Mouse (Mus musculus) liver, embryonic 15.5 days (tissue): ENCODE data around the gene Tex14. TPM values are rescaled to one million over a fixed set of nuclear protein-coding genes. Genes with fewer than 3 reads are reported as not detected.

ENCODE experiments used
- ATAC-seq: fragments of 200-750 bp; cut with Nextera tagmentation; 2 replicates; pipeline ENCODE4 v1.8.0; 2017; ENCODE audit warnings: moderate number of reproducible peaks, mild to moderate bottlenecking, moderate library complexity; ENCODE audit not compliant: insufficient read depth
- H3K27ac ChIP-seq: fragments of 300-500 bp; sonication (generic); replicated peaks from 2 replicates; pipeline ENCODE4 v1.5.1; 2015; ENCODE audit warnings: mild to moderate bottlenecking, inconsistent platforms
- H3K27me3 ChIP-seq: fragments of 300-500 bp; sonication (generic); 2 replicates; pipeline ENCODE4 v1.6.1; 2015; ENCODE audit warnings: mild to moderate bottlenecking, inconsistent platforms
- H3K36me3 ChIP-seq: fragments of 300-500 bp; sonication (generic); replicated peaks from 2 replicates; pipeline ENCODE4 v1.6.1; 2015; ENCODE audit warnings: moderate library complexity, mild to moderate bottlenecking, inconsistent platforms
- H3K4me1 ChIP-seq: fragments of 300-500 bp; sonication (generic); replicated peaks from 2 replicates; pipeline ENCODE4 v1.6.1; 2015; ENCODE audit warnings: inconsistent platforms
- H3K4me2 ChIP-seq: fragments of 300-500 bp; sonication (generic); 2 replicates; pipeline ENCODE4 v1.6.1; 2015; ENCODE audit warnings: moderate library complexity, mild to moderate bottlenecking, inconsistent platforms
- H3K4me3 ChIP-seq: fragments of 300-500 bp; sonication (generic); replicated peaks from 2 replicates; pipeline ENCODE4 v1.5.1; 2015; ENCODE audit warnings: mild to moderate bottlenecking, inconsistent platforms
- H3K9ac ChIP-seq: fragments of 300-500 bp; sonication (generic); 2 replicates; pipeline ENCODE4 v1.6.1; 2015; ENCODE audit warnings: moderate library complexity, mild to moderate bottlenecking, inconsistent platforms
- H3K9me3 ChIP-seq: fragments of 300-500 bp; sonication (generic); replicated peaks from 2 replicates; pipeline ENCODE4 v1.6.1; 2016; ENCODE audit warnings: inconsistent platforms
- WGBS: fragments of 180-500 bp; shearing (Covaris S2); methylation state at CpG from one replicate; pipeline ENCODE4 v1.1.7; 2015; ENCODE audit warnings: mixed read lengths; ENCODE audit not compliant: insufficient replicate concordance; 5-methylcytosine and 5-hydroxymethylcytosine counted together
- polyA plus RNA-seq: library from polyadenylated mRNA; unstranded; fragments of >200 nt; fragmentation: Nextera tagmentation; extraction: Ambion mirVana; gene quantifications from 2 replicates; pipeline ENCODE4 v1.2.1, GENCODE M21; 2015

The Tex14 gene
- polyA plus RNA-seq, 1 experiment from 2014 or later = 0.05 TPM

DNA sequence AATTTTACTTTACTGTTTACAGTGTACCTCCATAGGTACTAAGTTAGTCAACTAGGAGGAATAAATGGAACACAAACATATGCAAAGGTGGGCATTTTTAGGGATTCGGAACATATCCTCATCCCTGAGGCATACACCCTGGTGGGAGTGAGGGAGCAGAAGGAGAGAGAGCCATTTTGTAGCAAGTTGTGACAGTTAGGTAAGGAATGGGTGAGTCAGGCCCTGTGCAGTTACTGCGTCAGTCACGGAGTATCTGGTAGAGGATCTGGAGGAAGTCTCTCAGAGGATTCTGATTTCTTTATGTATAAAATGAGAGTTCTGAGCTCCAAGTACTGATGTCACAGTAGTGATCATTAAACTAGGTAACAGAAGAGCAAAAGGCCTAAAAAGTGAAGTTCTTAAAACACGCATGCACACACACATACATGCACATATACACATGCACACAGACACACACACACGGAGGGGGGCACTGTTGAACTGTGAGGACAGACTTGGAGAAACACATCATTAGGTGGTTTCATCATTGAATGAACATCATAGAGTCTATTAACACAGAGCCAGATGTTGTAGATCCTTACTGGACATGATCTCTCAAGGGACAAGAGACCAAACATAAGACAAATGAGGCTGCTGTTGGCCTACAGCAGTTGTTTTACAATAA, 182.5 kb downstream of the Tex14 start:
- Histone ChIP-seq H3K27ac (no peak overlapping the region), H3K4me1 (peaks cover 20% of the 10 kb centered on the region), H3K4me2 (no peak overlapping the region), H3K9me3 (no peaks in the 10 kb centered on the region), H3K36me3 (no peaks in the 10 kb centered on the region), H3K27me3 (no peaks in the 10 kb centered on the region), H3K9ac (no peak overlapping the region), H3K4me3 (no peak overlapping the region)
- no peak for ATAC-seq
- WGBS = 76% methylated on average over 5 of the region's 5 CpGs

DNA sequence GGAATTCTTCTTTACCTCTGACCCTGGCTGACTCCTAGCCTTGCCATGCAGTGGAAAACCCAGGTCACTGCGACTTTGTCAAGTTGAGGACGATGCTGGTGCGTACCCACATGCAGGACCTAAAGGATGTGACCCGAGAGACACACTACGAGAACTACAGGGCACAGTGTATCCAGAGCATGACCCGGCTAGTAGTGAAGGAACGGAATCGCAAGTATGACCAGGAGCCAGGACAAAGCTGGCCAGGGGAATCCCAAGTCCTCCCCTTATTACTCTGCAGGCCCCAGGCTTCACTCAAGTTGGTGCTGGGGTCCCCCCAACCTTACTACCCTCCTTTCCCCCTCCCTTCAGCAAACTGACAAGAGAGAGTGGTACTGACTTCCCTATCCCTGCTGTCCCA, 184.7 kb downstream of the Tex14 start:
- Histone ChIP-seq H3K27me3 (no peaks in the 10 kb centered on the region), H3K27ac (no peak overlapping the region)
- no peak for ATAC-seq

DNA sequence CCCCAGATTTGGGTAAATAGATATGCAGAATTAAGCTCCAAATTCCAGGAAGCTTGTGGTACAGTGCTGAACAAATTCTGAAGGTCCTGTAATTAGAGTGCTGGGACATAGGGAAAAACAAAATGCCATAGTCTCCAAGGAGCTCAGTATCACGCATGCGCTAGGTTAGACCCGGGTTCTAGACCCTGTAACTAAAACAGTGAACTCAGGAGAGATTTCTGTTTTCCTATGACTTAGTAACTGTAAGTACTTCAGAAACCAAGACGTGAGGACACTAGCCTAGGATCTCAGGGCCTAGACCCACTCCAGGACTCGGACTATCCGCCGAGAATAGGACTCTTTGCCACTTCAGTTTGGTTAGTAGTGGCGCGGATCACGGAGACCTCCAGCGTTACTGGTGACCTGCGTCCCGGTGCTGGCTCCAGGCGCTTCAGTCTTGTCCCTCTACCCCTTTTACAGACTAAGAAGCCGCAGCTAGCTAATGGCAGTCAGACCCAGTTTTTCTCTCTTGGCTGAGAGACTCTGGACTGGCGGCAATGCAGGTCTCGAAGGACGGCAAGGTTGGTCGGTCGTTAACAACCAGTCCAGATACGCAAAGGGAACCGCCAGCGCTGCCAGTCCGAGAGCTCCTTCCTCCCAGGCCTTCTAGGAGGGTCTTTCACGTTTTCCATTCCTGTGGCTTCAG, 186.1 kb downstream of the Tex14 start:
- peak overlapping the region; percentile 96 for H3K27ac ChIP-seq
- ATAC-seq = no peak
- 0 out of 2 replicates have a peak, but pooled peaks cover 8% of the 10 kb centered on the region for H3K36me3 ChIP-seq
- WGBS = 2% methylated on average over 25 of the region's 25 CpGs
- no peaks in the 10 kb centered on the region for H3K27me3 ChIP-seq
- peaks cover 56% of the 10 kb centered on the region for H3K4me1 ChIP-seq
- H3K4me3 ChIP-seq = peak overlapping the region; percentile 74
- no peaks in the 10 kb centered on the region for H3K9me3 ChIP-seq
- H3K9ac ChIP-seq = peak overlapping the region; percentile 81
- peak overlapping the region; percentile 87 for H3K4me2 ChIP-seq

More for the DNA sequence above, 184.7 kb downstream of the Tex14 start:
- no peak overlapping the region for H3K9ac ChIP-seq
- H3K4me2 ChIP-seq = 0 out of 2 replicates have a peak overlapping the region, but pooled peaks have one; percentile 87
- H3K36me3 ChIP-seq = 0 out of 2 replicates have a peak, but pooled peaks cover 7% of the 10 kb centered on the region
- 87% methylated on average over 8 of the region's 8 CpGs for WGBS
- no peaks in the 10 kb centered on the region for H3K9me3 ChIP-seq
- H3K4me3 ChIP-seq = no peak overlapping the region
- peaks cover 42% of the 10 kb centered on the region for H3K4me1 ChIP-seq

DNA sequence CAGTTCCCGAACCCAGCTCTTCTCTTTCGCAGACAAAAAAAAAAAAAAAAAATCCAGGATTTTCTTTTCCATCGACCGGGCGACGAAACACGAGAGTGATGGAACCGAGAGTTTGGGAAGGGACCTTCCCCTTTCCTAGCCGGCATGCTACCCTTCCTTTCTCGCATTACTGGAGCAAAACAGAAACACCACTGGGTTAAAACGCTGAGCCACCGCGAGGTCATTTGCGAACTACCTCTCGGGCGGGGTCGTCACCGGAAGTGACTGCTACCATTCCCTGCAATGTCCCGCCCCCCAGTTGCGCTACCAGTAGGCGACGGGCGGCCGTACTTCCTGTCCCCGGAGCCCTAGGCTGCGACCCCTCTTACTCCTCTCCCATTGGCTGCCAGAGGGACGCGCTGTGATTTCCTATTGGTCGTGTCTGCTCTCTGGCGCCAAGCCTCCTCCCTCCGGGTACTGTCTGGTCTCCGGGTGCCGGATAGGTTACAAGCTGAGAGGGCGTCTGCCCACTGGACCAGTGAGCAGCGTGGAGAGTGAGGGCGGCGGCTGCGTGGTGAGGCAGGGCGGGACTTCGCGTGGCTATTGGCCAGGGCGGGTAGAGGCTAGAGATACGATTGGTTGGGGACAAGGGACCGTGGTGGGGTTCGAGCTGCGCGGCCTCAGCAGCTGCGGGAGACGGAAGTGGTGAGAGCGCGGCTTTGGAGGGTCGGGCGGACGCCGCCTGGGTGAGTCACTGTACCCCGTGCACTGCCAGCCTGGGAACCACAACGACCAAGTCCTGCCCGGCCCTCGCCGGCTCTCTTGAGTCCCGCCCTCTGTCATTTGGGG, 186.9 kb downstream of the Tex14 start, which contains the start of gene Mtmr4:
TSS of gene Mtmr4 (plus strand) at position 637 of the 828 bp plus-strand sequence.
- Histone ChIP-seq H3K27ac (peak within 1 kb of the TSS; percentile 96), H3K27me3 (no peaks in the 10 kb centered on the region), H3K4me3 (peak within 1 kb of the TSS; percentile 74), H3K36me3 (peaks cover 12% of the 10 kb centered on the region), H3K4me1 (peaks cover 63% of the 10 kb centered on the region), H3K4me2 (peak within 1 kb of the TSS; percentile 87), H3K9me3 (no peaks in the 10 kb centered on the region), H3K9ac (peak within 1 kb of the TSS; percentile 81)
- WGBS = under 1% methylated on average over 61 of the region's 61 CpGs
- peak; percentile 98 for ATAC-seq

DNA sequence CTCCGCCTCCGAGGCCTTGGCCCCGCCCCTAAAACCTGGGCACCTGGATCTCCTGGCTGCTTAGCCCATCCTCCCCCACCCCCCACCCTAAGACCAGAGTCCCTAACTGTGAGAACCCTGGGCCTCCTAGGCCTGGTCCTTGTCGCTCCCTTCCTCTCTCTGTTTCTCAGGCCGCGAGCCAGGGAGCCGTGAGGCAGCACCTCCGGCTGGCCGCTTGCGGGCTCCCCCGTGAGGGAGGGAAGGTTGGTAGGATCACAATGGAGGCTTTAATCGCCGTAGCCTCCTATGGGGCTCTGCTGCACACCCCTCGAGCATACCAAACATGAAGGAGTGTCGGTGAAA, 187.5 kb downstream of the Tex14 start:
- Histone ChIP-seq H3K27me3 (no peaks in the 10 kb centered on the region), H3K9me3 (no peaks in the 10 kb centered on the region), H3K27ac (peak overlapping the region; percentile 96), H3K4me3 (peak overlapping the region; percentile 74), H3K36me3 (peaks cover 18% of the 10 kb centered on the region), H3K9ac (peak overlapping the region; percentile 79), H3K4me2 (peak overlapping the region; percentile 87), H3K4me1 (peaks cover 67% of the 10 kb centered on the region)
- ATAC-seq = no peak
- WGBS = under 1% methylated on average over 15 of the region's 15 CpGs

DNA sequence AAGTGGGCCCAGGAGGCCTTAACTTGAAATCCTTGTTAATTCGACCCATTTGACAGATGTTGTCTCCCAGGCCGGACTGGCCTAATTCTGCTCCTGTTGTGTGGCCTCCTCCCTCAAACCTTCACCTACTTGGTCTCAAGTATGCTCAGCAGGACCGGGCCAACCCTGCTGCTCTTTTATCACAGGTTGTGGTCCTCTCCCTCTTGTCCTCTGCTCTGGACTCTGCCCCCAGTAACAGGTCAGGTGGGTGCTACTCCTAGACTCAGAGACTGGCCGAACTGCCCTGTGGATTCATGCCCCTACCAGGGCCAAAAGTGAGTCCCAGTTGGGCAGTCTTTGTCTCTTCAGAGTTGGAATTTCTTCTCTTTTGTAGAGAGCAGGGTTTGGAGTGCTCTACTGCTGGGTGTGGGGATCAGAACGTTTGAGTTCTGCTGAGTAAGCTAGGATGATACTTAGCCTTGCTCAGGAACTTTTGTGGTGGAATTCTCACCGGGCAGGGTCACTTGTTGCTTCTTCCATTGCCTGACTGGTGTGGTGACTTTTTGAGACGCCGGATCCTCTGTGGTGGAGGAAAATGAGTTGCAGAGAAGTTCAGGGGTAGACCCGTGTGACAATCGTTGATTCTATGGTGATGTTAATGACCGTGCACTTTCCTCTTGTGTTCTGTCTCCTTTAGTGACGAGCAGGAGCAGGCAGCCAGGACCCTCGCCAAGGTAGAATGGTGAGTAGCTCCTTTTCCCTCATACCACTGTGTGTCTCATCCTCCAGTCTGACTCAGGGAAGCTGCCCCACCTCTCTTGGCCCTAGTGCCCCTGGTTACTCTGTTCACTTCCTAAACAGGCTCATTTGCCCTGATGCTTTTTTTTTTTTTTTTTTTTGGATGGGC, 188.1 kb downstream of the Tex14 start:
- H3K9me3 ChIP-seq = no peaks in the 10 kb centered on the region
- peaks cover 24% of the 10 kb centered on the region for H3K36me3 ChIP-seq
- peak overlapping the region; percentile 96 for H3K27ac ChIP-seq
- peaks cover 67% of the 10 kb centered on the region for H3K4me1 ChIP-seq
- WGBS = 39% methylated on average over 13 of the region's 13 CpGs
- no peaks in the 10 kb centered on the region for H3K27me3 ChIP-seq
- no peak for ATAC-seq
- peak overlapping the region; percentile 74 for H3K4me3 ChIP-seq
- H3K4me2 ChIP-seq = peak overlapping the region; percentile 87
- peak overlapping the region; percentile 79 for H3K9ac ChIP-seq

DNA sequence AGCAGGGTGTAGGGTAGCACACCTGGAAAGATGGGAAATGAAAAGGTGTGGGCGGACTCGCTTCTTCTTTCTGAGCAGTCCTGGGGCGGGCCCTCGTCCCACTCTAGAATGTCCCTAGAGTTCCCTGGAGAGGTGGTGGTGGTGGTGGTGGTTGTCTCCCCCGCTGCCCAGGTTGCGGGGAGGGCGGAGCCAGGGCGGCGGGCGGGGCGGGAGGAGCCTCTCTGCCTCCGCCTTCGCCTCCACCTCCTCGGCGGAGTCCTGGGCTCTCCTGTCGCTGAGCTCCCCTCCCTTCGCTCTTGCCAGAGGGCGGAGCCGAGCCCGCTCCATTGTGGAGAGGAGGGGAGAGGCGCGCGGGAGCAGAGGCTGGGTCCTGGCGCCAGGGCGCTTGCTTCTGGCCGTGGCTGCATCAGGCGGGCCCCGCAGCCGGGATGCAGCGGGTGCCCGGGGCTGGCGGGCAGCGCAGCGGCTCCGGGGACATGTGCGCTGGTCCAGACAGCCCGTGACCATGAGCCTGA, 190.5 kb downstream of the Tex14 start:
- no peaks in the 10 kb centered on the region for H3K9me3 ChIP-seq
- 3% methylated on average over 32 of the region's 37 CpGs for WGBS
- peak; percentile 14 for ATAC-seq
- H3K27ac ChIP-seq = peak overlapping the region; percentile 60
- H3K4me3 ChIP-seq = peak overlapping the region; percentile 63
- H3K36me3 ChIP-seq = peaks cover 48% of the 10 kb centered on the region
- H3K4me1 ChIP-seq = peaks cover 53% of the 10 kb centered on the region
- H3K9ac ChIP-seq = peak overlapping the region; percentile 69
- H3K4me2 ChIP-seq = peak overlapping the region; percentile 99
- no peaks in the 10 kb centered on the region for H3K27me3 ChIP-seq

DNA sequence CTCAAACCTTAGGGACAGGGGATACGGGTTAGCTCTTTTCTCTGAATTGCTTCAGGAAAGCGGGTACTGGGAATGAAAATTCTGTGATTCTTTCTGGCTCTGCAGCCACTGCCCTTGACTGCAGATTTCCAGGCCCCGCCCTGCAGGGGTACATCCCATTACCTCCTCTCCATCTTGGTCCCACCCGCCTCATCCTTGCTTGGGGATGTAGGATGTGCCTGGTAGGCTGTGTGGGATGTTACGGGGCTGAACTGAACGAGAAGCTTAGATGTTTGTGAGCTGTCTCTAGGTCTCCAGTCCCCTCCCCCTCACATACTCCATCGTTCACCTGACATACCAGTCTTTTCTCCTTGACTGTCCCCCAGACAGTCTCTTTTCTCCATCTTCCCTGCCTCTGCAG, 191.1 kb downstream of the Tex14 start:
- H3K4me1 ChIP-seq = peaks cover 47% of the 10 kb centered on the region
- H3K9me3 ChIP-seq = no peaks in the 10 kb centered on the region
- H3K9ac ChIP-seq = peak overlapping the region; percentile 69
- peak overlapping the region; percentile 99 for H3K4me2 ChIP-seq
- ATAC-seq = no peak
- peaks cover 54% of the 10 kb centered on the region for H3K36me3 ChIP-seq
- H3K27ac ChIP-seq = 0 out of 2 replicates have a peak overlapping the region, but pooled peaks have one; percentile 59
- peak overlapping the region; percentile 63 for H3K4me3 ChIP-seq
- H3K27me3 ChIP-seq = no peaks in the 10 kb centered on the region
- WGBS = 42% methylated on average over 7 of the region's 7 CpGs

DNA sequence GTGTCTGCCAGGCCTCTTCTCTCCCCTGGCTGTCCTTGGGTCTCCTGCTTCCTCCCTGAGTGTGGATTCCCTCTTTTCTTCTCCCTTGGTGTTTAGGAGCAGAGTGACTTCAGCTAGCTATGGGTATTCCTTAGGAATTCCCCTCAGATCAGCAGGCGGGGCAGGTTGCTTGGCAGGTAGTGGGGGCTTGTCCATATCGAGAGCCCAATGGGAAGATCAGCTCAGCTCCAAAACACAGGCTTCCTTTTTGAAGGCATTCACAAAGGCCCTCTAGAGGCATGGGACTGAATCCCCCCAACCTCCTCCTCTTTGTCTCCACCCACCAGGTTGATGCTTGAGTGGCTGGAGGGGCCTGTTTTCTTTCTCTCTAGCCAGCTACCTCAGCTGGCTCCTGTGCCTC, 191.6 kb downstream of the Tex14 start:
- no peak overlapping the region for H3K27ac ChIP-seq
- WGBS = 42% methylated on average over 2 of the region's 2 CpGs
- H3K27me3 ChIP-seq = no peaks in the 10 kb centered on the region
- peak overlapping the region; percentile 99 for H3K4me2 ChIP-seq
- H3K36me3 ChIP-seq = peaks cover 59% of the 10 kb centered on the region
- no peak for ATAC-seq
- H3K4me3 ChIP-seq = 0 out of 2 replicates have a peak overlapping the region, but pooled peaks have one; percentile 63
- no peaks in the 10 kb centered on the region for H3K9me3 ChIP-seq
- H3K4me1 ChIP-seq = peaks cover 47% of the 10 kb centered on the region
- no peak overlapping the region for H3K9ac ChIP-seq

DNA sequence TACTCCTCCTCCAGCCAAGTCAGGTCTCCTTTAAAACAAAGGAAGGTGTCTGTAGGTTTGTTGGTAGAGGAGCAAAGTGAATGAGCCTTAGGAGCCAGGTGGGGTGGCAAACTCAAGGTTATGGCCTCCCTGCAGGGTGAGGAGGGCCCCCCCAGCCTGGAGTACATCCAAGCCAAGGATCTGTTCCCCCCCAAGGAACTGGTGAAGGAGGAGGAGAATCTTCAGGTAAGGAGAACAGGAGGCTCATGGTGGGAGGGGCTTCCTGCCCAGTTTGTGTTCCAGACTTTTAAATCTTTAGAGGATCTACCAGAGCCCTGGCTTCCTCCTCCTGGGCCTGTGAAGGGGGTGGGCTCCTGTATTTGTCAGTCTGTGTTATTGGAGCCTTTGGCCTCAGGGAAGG, 192.2 kb downstream of the Tex14 start:
- ATAC-seq = no peak
- peaks cover 65% of the 10 kb centered on the region for H3K36me3 ChIP-seq

More for the DNA sequence above, 192.2 kb downstream of the Tex14 start:
- Histone ChIP-seq H3K4me3 (no peak overlapping the region), H3K4me2 (no peak overlapping the region), H3K27me3 (no peaks in the 10 kb centered on the region), H3K27ac (no peak overlapping the region), H3K9ac (no peak overlapping the region), H3K9me3 (no peaks in the 10 kb centered on the region), H3K4me1 (peaks cover 47% of the 10 kb centered on the region)
